Mouse (Mus musculus): ENCODE results near the gene Scyl1. TPM values are rescaled to one million over a fixed set of nuclear protein-coding genes. Genes with fewer than 3 reads are reported as not detected.

The Scyl1 gene
- total RNA-seq, 2 experiments from 2014 or later: 71.2 to 78.6 TPM

- no peak for TF ChIP-seq CTCF (IDR thresholded peaks at IDR 0.05)
- Histone ChIP-seq H3K4me3 (peak overlapping the region; percentile 88), H3K27ac (peak overlapping the region; percentile 94)
- DNase-seq: peak; percentile 40
- intact Hi-C loops (cut with DNase I): no loop called here
Observed at GRCm38 (mm10) chr19:5742241-5742641, 29.0 kb downstream of the Scyl1 start.

- peak overlapping the region; percentile 88 for H3K4me3 ChIP-seq
- TF ChIP-seq CTCF (IDR thresholded peaks at IDR 0.05): peak; percentile 34
- peak; percentile 92 for DNase-seq
- H3K27ac ChIP-seq: peak overlapping the region; percentile 94
- intact Hi-C loops (cut with DNase I): loop anchor here (1.0 kb wide), 1 partner anchor 28 kb away; no protein-coding TSS in a partner anchor
Observed at GRCm38 (mm10) chr19:5741641-5742240, 29.5 kb downstream of the Scyl1 start.

DNA sequence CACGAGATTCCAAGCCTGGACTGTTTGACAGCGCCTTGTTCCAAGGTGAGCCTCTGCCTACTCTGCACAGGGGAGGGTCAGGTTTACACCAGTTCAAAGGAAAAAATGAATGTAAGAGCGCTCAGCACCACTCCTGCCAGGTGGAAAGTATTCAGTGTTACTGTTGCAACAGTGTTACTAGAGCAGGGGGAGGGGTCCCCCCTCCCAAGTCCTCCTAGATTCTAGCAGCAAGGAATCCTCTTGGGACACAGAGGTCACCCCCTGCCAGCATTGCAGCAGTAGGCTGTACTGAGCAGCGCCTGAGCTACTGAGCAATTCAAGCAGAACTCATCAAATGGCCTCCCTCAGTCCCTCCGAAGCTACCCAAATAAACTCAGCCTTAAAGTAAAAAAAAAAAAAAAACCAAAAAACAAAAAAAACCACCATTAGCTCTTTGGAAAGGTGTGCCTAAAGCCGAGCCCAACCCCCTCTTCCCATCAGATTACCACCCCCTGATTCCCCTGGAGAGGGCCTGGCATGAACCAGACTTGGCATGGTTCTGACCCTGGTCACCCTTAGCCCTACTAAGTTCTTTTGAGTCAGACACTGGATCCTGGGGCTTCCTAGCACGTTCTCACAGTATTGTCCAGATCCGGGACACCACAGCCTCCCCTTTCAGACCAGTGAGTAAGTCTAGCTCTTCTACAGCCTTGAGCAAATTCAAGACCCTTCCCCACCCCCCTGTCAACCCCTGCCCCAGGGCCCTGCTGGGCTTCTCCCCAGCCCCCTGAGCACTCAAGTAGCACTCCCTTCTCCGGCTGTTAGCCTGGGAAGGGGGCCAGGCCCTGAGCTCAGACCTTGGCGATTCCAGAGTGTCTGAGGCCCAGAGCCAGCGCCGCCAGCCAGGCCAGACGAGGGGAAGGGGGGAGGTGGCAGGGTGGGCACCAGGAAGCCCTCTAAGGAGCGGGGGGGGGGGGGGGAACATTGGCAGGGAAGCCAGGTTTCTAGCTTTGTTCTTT lies 30.6 kb downstream of the Scyl1 start, which contains the start of gene Ltbp3:
Ltbp3 (plus strand) TSS at position 585 of the 998 bp plus-strand sequence.
- TF ChIP-seq CTCF (IDR thresholded peaks at IDR 0.05): no peak
- intact Hi-C loops (cut with DNase I): loop anchor here (1.0 kb wide), 1 partner anchor 29 kb away; no protein-coding TSS in a partner anchor
- Histone ChIP-seq H3K4me3 (peak within 1 kb of the TSS; percentile 88), H3K27ac (peak within 1 kb of the TSS; percentile 94)
- DNase-seq: peak; percentile 94

DNA sequence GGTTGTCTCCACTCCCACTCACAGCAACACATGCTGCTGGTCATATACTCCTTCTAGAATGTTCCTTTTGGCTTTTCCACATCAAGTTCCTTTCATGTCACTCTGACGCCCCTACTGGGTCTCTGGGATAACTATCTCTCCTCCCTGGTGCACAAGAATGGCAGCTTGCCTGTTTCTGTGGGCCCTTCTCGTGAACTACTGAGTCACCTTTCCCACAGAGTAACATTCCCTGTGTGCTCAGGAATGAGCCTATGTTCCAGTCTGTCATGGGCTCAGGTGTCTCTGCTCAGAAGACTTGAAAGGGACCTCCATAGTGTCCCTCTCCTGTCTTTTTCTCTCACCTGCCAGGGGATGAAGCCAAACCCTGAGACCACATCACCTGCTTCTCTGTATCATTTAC lies 31.8 kb downstream of the Scyl1 start:
- DNase-seq: no peak
- H3K4me3 ChIP-seq: no peak overlapping the region
- intact Hi-C loops (cut with DNase I): no loop called here
- H3K27ac ChIP-seq: peak overlapping the region; percentile 94
- TF ChIP-seq CTCF (IDR thresholded peaks at IDR 0.05): no peak

GRCm38 (mm10) chr19:5734325-5734724 lies 36.9 kb downstream of the Scyl1 start:
- TF ChIP-seq CTCF (IDR thresholded peaks at IDR 0.05): no peak
- no peak for DNase-seq
- Histone ChIP-seq H3K27ac (no peak overlapping the region), H3K4me3 (no peak overlapping the region)
- intact Hi-C loops (cut with DNase I): no loop called here

GRCm38 (mm10) chr19:5731264-5731978 lies 39.8 kb downstream of the Scyl1 start:
- peak; percentile 94 for DNase-seq
- H3K4me3 ChIP-seq: peak overlapping the region; percentile 82
- intact Hi-C loops (cut with DNase I): loop anchor here (2.0 kb wide), 1 partner anchor 39 kb away; the partner anchor contains the start of gene Scyl1
- no peak for TF ChIP-seq CTCF (IDR thresholded peaks at IDR 0.05)
- H3K27ac ChIP-seq: peak overlapping the region; percentile 91

DNA sequence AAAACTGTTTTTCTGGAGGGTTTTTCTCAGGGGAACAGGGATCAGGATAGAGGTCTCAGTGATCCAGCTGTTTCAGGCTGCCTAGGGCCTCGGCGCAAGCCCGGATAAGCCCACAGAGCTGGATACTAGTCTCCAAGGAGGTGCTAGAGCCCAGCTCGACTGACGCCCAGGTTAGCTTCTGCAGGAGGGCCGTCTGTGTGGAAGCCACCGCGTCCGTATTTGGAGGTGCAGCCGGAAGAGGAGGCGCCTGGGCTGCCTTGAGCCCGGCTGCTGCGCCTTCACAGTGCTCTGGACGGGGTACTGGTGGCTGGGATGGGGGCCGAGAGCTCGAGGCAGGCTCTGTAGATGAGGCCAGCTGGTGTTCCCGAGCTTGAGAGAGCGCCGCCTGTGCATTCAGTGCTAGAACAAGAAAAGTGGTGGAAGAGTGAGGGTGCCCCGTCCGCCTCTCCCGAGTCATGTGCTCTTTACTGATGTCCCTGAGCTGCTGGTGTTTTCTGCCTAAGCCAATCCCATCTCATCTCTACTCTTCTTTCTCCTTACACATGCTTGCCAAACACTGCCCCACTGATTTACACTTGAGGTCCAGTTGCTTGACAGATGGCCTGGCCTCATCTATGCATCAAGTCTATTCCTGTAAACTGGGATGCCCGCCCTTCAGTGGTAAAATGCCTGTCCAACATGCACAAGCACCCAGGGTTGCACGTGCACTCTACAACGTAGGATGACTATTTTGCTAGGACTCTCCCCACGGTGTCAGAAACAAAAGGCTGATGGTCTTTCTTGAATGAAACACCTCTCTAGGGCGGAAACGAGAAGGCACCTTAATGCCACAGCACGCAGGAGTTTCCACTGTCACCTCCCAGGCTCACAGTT lies 40.7 kb downstream of the Scyl1 start:
- intact Hi-C loops (cut with DNase I): loop anchor here (2.0 kb wide), 1 partner anchor 40 kb away; the partner anchor contains the start of gene Scyl1
- peak; percentile 22; the same call in 1 of the 2 replicates for TF ChIP-seq CTCF (IDR thresholded peaks at IDR 0.05)
- H3K27ac ChIP-seq: peak overlapping the region; percentile 95
- H3K4me3 ChIP-seq: peak overlapping the region; percentile 82
- no peak for DNase-seq

- H3K4me3 ChIP-seq: peak within 1 kb of the TSS; percentile 82
- DNase-seq: peak; percentile 95
- intact Hi-C loops (cut with DNase I): no loop called here
- H3K27ac ChIP-seq: peak within 1 kb of the TSS; percentile 95
- TF ChIP-seq CTCF (IDR thresholded peaks at IDR 0.05): no peak
Observed at GRCm38 (mm10) chr19:5729444-5729815, 41.8 kb downstream of the Scyl1 start, which contains the start of gene Fam89b. TSS of gene Fam89b (minus strand) at chr19:5729653.

DNA sequence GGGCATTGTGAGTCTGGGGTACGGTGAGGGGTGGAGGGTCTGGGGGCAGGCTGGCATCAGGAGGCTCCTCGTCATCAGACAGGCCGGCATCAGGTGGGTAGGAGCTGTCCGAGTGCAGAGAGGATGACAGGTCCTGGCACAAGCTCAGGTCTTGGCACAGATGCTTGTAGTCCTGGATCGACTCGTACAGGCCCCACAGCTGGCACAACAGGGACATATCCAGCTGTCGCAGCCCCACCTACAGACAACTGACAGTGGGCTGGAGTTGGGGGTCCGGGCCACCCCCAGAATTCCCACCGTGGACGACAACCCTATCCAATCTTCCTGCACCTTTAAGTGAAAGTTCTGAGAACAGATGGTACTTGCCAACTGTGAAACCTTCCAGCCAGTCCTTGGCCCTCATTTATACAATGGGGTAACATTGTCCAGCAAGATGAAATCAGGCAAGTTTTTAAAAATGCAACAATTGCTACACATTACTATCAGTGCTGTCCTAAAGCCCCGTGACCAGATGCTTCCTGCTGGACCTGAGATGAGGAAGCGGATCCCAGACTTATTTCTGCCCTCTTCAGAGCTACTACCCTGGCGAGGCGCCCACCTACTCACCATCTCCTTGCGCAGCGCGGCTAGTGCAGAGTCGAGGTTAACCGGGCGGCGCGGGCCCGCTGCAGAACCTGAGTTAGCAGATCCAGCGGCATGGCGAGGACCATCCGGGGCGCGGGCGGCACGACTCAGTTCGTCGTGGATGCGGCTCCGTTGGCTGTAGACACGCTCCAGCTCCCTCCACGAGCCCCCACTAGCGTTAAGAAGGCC lies 42.4 kb downstream of the Scyl1 start:
- no peak for TF ChIP-seq CTCF (IDR thresholded peaks at IDR 0.05)
- intact Hi-C loops (cut with DNase I): no loop called here
- peak overlapping the region; percentile 95 for H3K27ac ChIP-seq
- H3K4me3 ChIP-seq: peak overlapping the region; percentile 80
- peak; percentile 80 for DNase-seq

DNA sequence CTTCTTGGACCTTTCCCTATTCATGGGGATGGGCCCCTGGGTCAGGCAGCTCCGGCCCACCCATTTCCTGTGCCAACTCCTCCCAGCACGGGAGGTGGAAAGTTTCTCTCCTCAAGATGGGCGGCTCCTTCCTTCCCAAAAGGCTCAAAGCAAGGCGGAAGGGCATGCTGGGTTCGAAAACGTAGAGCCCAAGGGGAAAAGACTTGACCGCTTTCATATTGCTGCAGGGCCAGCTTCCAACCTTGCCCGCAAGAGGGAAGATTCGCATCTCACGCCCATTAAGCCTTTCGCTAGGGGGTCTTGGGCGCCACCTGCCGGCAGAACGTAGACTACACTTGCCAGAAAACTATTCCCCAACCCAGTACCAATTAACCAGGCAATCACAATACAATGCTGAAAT lies 43.5 kb downstream of the Scyl1 start:
- peak overlapping the region; percentile 80 for H3K4me3 ChIP-seq
- intact Hi-C loops (cut with DNase I): loop anchor here (1.0 to 2.0 kb wide), 2 partner anchors 16 to 37 kb away; no protein-coding TSS in a partner anchor
- H3K27ac ChIP-seq: peak overlapping the region; percentile 95
- DNase-seq: peak; percentile 93
- peak; percentile 99 for TF ChIP-seq CTCF (IDR thresholded peaks at IDR 0.05)
